ENCODE assay signal across 22 mouse cellular contexts in genomic region chr7:126458225-126458624, GRCm38 (mm10). TPM values are rescaled to one million over a fixed set of nuclear protein-coding genes. Genes with fewer than 3 reads are reported as not detected.
DNase-seq lines count a peak whose midpoint lies in the region; ATAC-seq and TF ChIP-seq lines count a peak whose summit lies in the region.
"Had no signal": no experiment of that assay in that cellular context is flagged by ENCODE, and none has a peak within 500 bp of the region (broad histone marks: within the 10 kb centered on the region; RNA-seq: fewer than 3 reads in every experiment).

No protein-coding gene starts in this region.

- H3K4me3 ChIP-seq in heart, embryonic 10.5 days, result no peak overlapping the region
- H3K4me3 ChIP-seq in kidney, postnatal 0 days (replicated peaks; ENCODE audit: low read depth, low read length), result no peak overlapping the region
- H3K4me3 ChIP-seq: embryonic facial prominence, embryonic 15.5 days; erythroblast, embryonic 14.5 days; forebrain, embryonic 10.5 days; hindbrain, embryonic 12.5 days had no signal

- H3K9me3 ChIP-seq in heart, embryonic 10.5 days, result no peaks in the 10 kb centered on the region
- H3K9me3 ChIP-seq in kidney, postnatal 0 days (replicated peaks; ENCODE audit: low read length), result no peaks in the 10 kb centered on the region
- H3K9me3 ChIP-seq: embryonic facial prominence, embryonic 15.5 days; forebrain, embryonic 10.5 days; hindbrain, embryonic 12.5 days had no signal

- peaks cover 11% of the 10 kb centered on the region; the same call in 1 of the 2 replicates for H3K27me3 ChIP-seq in heart, embryonic 10.5 days (ENCODE audit: insufficient read depth, poor library complexity, severe bottlenecking)
- no peaks in the 10 kb centered on the region for H3K27me3 ChIP-seq in kidney, postnatal 0 days (ENCODE audit: insufficient read depth, low read length)
- H3K27me3 ChIP-seq: embryonic facial prominence, embryonic 15.5 days; hindbrain, embryonic 12.5 days had no signal

- DNase-seq in frontal cortex, postnatal 36 days (ENCODE audit: low spot score in 2 of 2), result no peak
- no peak for DNase-seq in heart, embryonic 10.5 days (ENCODE audit: low spot score)
- no peak for DNase-seq in heart, postnatal 4 days
- DNase-seq in kidney, postnatal 0 days (ENCODE audit: low spot score), result no peak
- DNase-seq in kidney, adult 8-10 months, result no peak
- DNase-seq: adrenal gland, postnatal 10 days; cerebellum, adult 18-20 months; cerebellum, adult 9-11 months; cerebellum, postnatal 36 days had no signal

- 68% methylated on average over 5 of the region's 5 CpGs for WGBS in heart, embryonic 10.5 days
- 64% methylated on average over 5 of the region's 5 CpGs for WGBS in kidney, postnatal 0 days

- peak; percentile 38; the same call in 1 of the 2 replicates for ATAC-seq in frontal cortex, adult (ENCODE audit: low TSS enrichment)
- peak; percentile 18; the same call in 1 of the 2 replicates for ATAC-seq in kidney, postnatal 0 days (replicated peaks; ENCODE audit: low FRiP score, low read depth)
- ATAC-seq in megakaryocyte progenitor cell, adult 5-6 weeks (replicated peaks; ENCODE audit: poor library complexity), result no peak
- ATAC-seq: forebrain, embryonic 14.5 days; hindbrain, embryonic 16.5 days; inflammation-experienced regulatory T-cells, adult 6 months; intestine, postnatal 0 days had no signal

- peak overlapping the region; percentile 60; the same call in 1 of the 2 replicates for H3K27ac ChIP-seq in heart, embryonic 10.5 days
- no peak overlapping the region for H3K27ac ChIP-seq in kidney, postnatal 0 days
- H3K27ac ChIP-seq: embryonic facial prominence, embryonic 15.5 days; forebrain, embryonic 10.5 days; hindbrain, embryonic 12.5 days had no signal

- no peak overlapping the region for H3K4me2 ChIP-seq in kidney, postnatal 0 days (ENCODE audit: low read length)
- H3K4me2 ChIP-seq: embryonic facial prominence, embryonic 15.5 days; hindbrain, embryonic 12.5 days had no signal

- TF ChIP-seq CTCF in kidney, postnatal 0 days (IDR thresholded peaks at IDR 0.05; ENCODE audit: low read depth), result no peak

- H3K36me3 ChIP-seq in heart, embryonic 10.5 days, result no peaks in the 10 kb centered on the region
- H3K36me3 ChIP-seq in kidney, postnatal 0 days (ENCODE audit: insufficient read depth, low read length), result no peaks in the 10 kb centered on the region
- H3K36me3 ChIP-seq: embryonic facial prominence, embryonic 15.5 days; forebrain, embryonic 10.5 days; hindbrain, embryonic 12.5 days had no signal

- no peak overlapping the region for H3K9ac ChIP-seq in kidney, postnatal 0 days (ENCODE audit: low read depth, low read length)
- H3K9ac ChIP-seq: embryonic facial prominence, embryonic 15.5 days; hindbrain, embryonic 12.5 days had no signal

- H3K4me1 ChIP-seq in heart, embryonic 10.5 days, result peaks cover 48% of the 10 kb centered on the region
- H3K4me1 ChIP-seq in kidney, postnatal 0 days (replicated peaks; ENCODE audit: insufficient read depth, low read length), result no peaks in the 10 kb centered on the region

RNA-seq across cellular contexts. Expression of gene Atp2a1, which starts 4.7 kb away (rescaled TPM):
- polyA plus RNA-seq in heart, embryonic 10.5 days (2016; fragmentation: Nextera tagmentation; extraction: Ambion mirVana), result 6.8 and 9.5 TPM in 2 replicates
- 1 to 10 TPM in 1 of 2 experiments, under 1 TPM in 1; 0.67 to 9.0 TPM for total RNA-seq in heart, postnatal 4 days (2021)
- 0.45 and 0.71 TPM in 2 replicates for polyA plus RNA-seq in kidney, postnatal 0 days (2015; fragmentation: Nextera tagmentation; extraction: Ambion mirVana)
- total RNA-seq in megakaryocyte progenitor cell, adult 5-6 weeks (2015), result not detected in 2 replicates
- total RNA-seq in megakaryocyte progenitor cell, adult 5-6 weeks (2017), result not detected in 2 replicates
- total RNA-seq: granulocyte monocyte progenitor cell, adult 5-6 weeks had no signal
- polyA plus RNA-seq: erythroblast, embryonic 14.5 days had no signal

RNA-seq across cellular contexts. Expression of gene Sh2b1, which starts 17.0 kb away (rescaled TPM):
- polyA plus RNA-seq in heart, embryonic 10.5 days (2016; fragmentation: Nextera tagmentation; extraction: Ambion mirVana), result 46.3 and 47.1 TPM in 2 replicates
- total RNA-seq in heart, postnatal 4 days (2021), result 10 to 100 TPM; 47.1 to 51.4 TPM
- polyA plus RNA-seq in kidney, postnatal 0 days (2015; fragmentation: Nextera tagmentation; extraction: Ambion mirVana), result 44.1 and 44.8 TPM in 2 replicates
- 33.4 and 36.3 TPM in 2 replicates for total RNA-seq in megakaryocyte progenitor cell, adult 5-6 weeks (2015)
- 19.3 and 20.1 TPM in 2 replicates for total RNA-seq in megakaryocyte progenitor cell, adult 5-6 weeks (2017)

RNA-seq across cellular contexts. Expression of gene Tufm, which starts 28.9 kb away (rescaled TPM):
- 199 and 204 TPM in 2 replicates for polyA plus RNA-seq in heart, embryonic 10.5 days (2016; fragmentation: Nextera tagmentation; extraction: Ambion mirVana)
- 100 to 1,000 TPM; 224 to 238 TPM for total RNA-seq in heart, postnatal 4 days (2021)
- 117 and 134 TPM in 2 replicates for polyA plus RNA-seq in kidney, postnatal 0 days (2015; fragmentation: Nextera tagmentation; extraction: Ambion mirVana)
- 89.9 and 97.9 TPM in 2 replicates for total RNA-seq in megakaryocyte progenitor cell, adult 5-6 weeks (2015)
- 85.6 and 89.2 TPM in 2 replicates for total RNA-seq in megakaryocyte progenitor cell, adult 5-6 weeks (2017)

RNA-seq across cellular contexts. Expression of gene Rabep2, which starts 29.7 kb away (rescaled TPM):
- polyA plus RNA-seq in heart, embryonic 10.5 days (2016; fragmentation: Nextera tagmentation; extraction: Ambion mirVana), result 25.5 and 25.8 TPM in 2 replicates
- 10 to 100 TPM; 11.8 to 15.0 TPM for total RNA-seq in heart, postnatal 4 days (2021)
- polyA plus RNA-seq in kidney, postnatal 0 days (2015; fragmentation: Nextera tagmentation; extraction: Ambion mirVana), result 29.7 and 31.7 TPM in 2 replicates
- 4.0 and 4.9 TPM in 2 replicates for total RNA-seq in megakaryocyte progenitor cell, adult 5-6 weeks (2015)
- 12.9 and 19.5 TPM in 2 replicates for total RNA-seq in megakaryocyte progenitor cell, adult 5-6 weeks (2017)

RNA-seq across cellular contexts. Expression of gene Cd19, which starts 43.5 kb away (rescaled TPM):
- not detected in 2 replicates for polyA plus RNA-seq in heart, embryonic 10.5 days (2016; fragmentation: Nextera tagmentation; extraction: Ambion mirVana)
- under 1 TPM; 0.45 to 0.72 TPM for total RNA-seq in heart, postnatal 4 days (2021)
- polyA plus RNA-seq in kidney, postnatal 0 days (2015; fragmentation: Nextera tagmentation; extraction: Ambion mirVana), result 0.10 and 0.16 TPM in 2 replicates
- not detected in 2 replicates for total RNA-seq in megakaryocyte progenitor cell, adult 5-6 weeks (2015)
- not detected in 2 replicates for total RNA-seq in megakaryocyte progenitor cell, adult 5-6 weeks (2017)
- total RNA-seq: granulocyte monocyte progenitor cell, adult 5-6 weeks; MEL had no signal
- polyA plus RNA-seq: C2C12; erythroblast, embryonic 14.5 days; forebrain, embryonic 14.5 days; hindbrain, embryonic 12.5 days; hindbrain, embryonic 16.5 days had no signal
